Mouse (Mus musculus): ENCODE data around the gene Lrp11. TPM values are rescaled to one million over a fixed set of nuclear protein-coding genes. Genes with fewer than 3 reads are reported as not detected.

The Lrp11 gene
- total RNA-seq, 2 experiments from 2014 or later: 3.2 to 5.2 TPM

Other genes starting within 250 kb of the Lrp11 start
- 5.7 and 15.0 TPM in 2 replicates for gene Ulbp1, start 116.2 kb upstream of the Lrp11 start, total RNA-seq (2014; fragmentation: Nextera tagmentation)
- gene Ulbp1, start 116.2 kb upstream of the Lrp11 start, total RNA-seq (2017): 16.0 and 17.8 TPM in 2 replicates
- 53.1 and 54.8 TPM in 2 replicates for gene Nup43, start 77.7 kb downstream of the Lrp11 start, total RNA-seq (2014; fragmentation: Nextera tagmentation)
- gene Nup43, start 77.7 kb downstream of the Lrp11 start, total RNA-seq (2017): 23.9 and 64.8 TPM in 2 replicates
- gene Pcmt1, start 91.3 kb downstream of the Lrp11 start, total RNA-seq (2014; fragmentation: Nextera tagmentation): 75.4 and 83.6 TPM in 2 replicates
- gene Pcmt1, start 91.3 kb downstream of the Lrp11 start, total RNA-seq (2017): 106 and 110 TPM in 2 replicates
- 18.3 and 21.3 TPM in 2 replicates for gene Lats1, start 91.4 kb downstream of the Lrp11 start, total RNA-seq (2014; fragmentation: Nextera tagmentation)
- gene Lats1, start 91.4 kb downstream of the Lrp11 start, total RNA-seq (2017): 13.5 and 15.8 TPM in 2 replicates
- 39.7 and 87.9 TPM in 2 replicates for gene Katna1, start 136.2 kb downstream of the Lrp11 start, total RNA-seq (2014; fragmentation: Nextera tagmentation)
- gene Katna1, start 136.2 kb downstream of the Lrp11 start, total RNA-seq (2017): 56.3 and 70.3 TPM in 2 replicates
- gene Ginm1, start 203.0 kb downstream of the Lrp11 start, total RNA-seq (2014; fragmentation: Nextera tagmentation): 21.5 and 27.4 TPM in 2 replicates
- gene Ginm1, start 203.0 kb downstream of the Lrp11 start, total RNA-seq (2017): 48.8 and 57.1 TPM in 2 replicates
- gene Ppil4, start 203.1 kb downstream of the Lrp11 start, total RNA-seq (2014; fragmentation: Nextera tagmentation): 34.5 and 36.4 TPM in 2 replicates
- 111 and 112 TPM in 2 replicates for gene Ppil4, start 203.1 kb downstream of the Lrp11 start, total RNA-seq (2017)
- gene Zc3h12d, start 242.7 kb downstream of the Lrp11 start, total RNA-seq (2014; fragmentation: Nextera tagmentation): 0.62 TPM in 1 of 2 replicates, not detected in the other
- not detected in 2 replicates for gene Zc3h12d, start 242.7 kb downstream of the Lrp11 start, total RNA-seq (2017)

Measured in megakaryocyte-erythroid progenitor cell, adult 5-6 weeks (primary cell).